Mouse (Mus musculus): ENCODE measurements at regions not wholly inside any gene's neighbourhood (a gene's known extent, or its start where the extent isn't known, plus 50 kb on each side); places are given as distances from the start of the nearest gene placed in this dataset.

GRCm38 (mm10) chr16:30835678-30836077 is 236.2 kb downstream of the Fam43a start:
- no peak for DNase-seq
- intact Hi-C loops (cut with DNase I), result no loop called here

- no peak for DNase-seq
- intact Hi-C loops (cut with DNase I), result no loop called here
Measured at GRCm38 (mm10) chr16:30842831-30843230, 238.4 kb downstream of the Xxylt1 start.

- intact Hi-C loops (cut with DNase I), result no loop called here
- no peak for DNase-seq
Measured at GRCm38 (mm10) chr16:30852595-30852994, 228.6 kb downstream of the Xxylt1 start.

- intact Hi-C loops (cut with DNase I), result no loop called here
- no peak for DNase-seq
Measured at GRCm38 (mm10) chr16:30854716-30855115, 226.5 kb downstream of the Xxylt1 start.

GRCm38 (mm10) chr16:30857656-30858055 is 223.6 kb downstream of the Xxylt1 start:
- intact Hi-C loops (cut with DNase I), result no loop called here
- no peak for DNase-seq

- intact Hi-C loops (cut with DNase I), result loop anchor here (5.0 kb wide), 1 partner anchor 37 kb away; no protein-coding TSS in a partner anchor
- DNase-seq, result no peak
Measured at GRCm38 (mm10) chr16:30869136-30869909, 211.9 kb downstream of the Xxylt1 start.

GRCm38 (mm10) chr16:30870110-30870509 is 211.1 kb downstream of the Xxylt1 start:
- DNase-seq, result peak; percentile 75 to 80
- intact Hi-C loops (cut with DNase I), result loop anchor here (2.0 to 5.0 kb wide), 6 partner anchors 69 to 271 kb away; partner anchors contain the start of gene Fam43a

- intact Hi-C loops (cut with DNase I), result loop anchor here (2.0 to 5.0 kb wide), 6 partner anchors 68 to 272 kb away; partner anchors contain the start of gene Fam43a
- DNase-seq, result no peak
Measured at GRCm38 (mm10) chr16:30870676-30871075, 210.6 kb downstream of the Xxylt1 start.

- no peak for DNase-seq
- intact Hi-C loops (cut with DNase I), result loop anchor here (5.0 kb wide), 1 partner anchor 75 kb away; no protein-coding TSS in a partner anchor
Measured at GRCm38 (mm10) chr16:30872147-30872546, 209.1 kb downstream of the Xxylt1 start.

GRCm38 (mm10) chr16:30873493-30874211 is 207.6 kb downstream of the Xxylt1 start:
- peak; percentile 34 to 44 for DNase-seq
- intact Hi-C loops (cut with DNase I), result loop anchor here (5.0 kb wide), 1 partner anchor 76 kb away; no protein-coding TSS in a partner anchor

- DNase-seq, result no peak
- intact Hi-C loops (cut with DNase I), result no loop called here
Measured at GRCm38 (mm10) chr16:30875235-30875829, 205.9 kb downstream of the Xxylt1 start.

GRCm38 (mm10) chr16:30878821-30879220 is 202.4 kb downstream of the Xxylt1 start:
- DNase-seq, result no peak
- intact Hi-C loops (cut with DNase I), result no loop called here

- no peak for DNase-seq
- intact Hi-C loops (cut with DNase I), result no loop called here
Measured at GRCm38 (mm10) chr16:30879878-30880277, 201.4 kb downstream of the Xxylt1 start.

- intact Hi-C loops (cut with DNase I), result no loop called here
Measured at GRCm38 (mm10) chr16:30880682-30881081, 200.6 kb downstream of the Xxylt1 start.

GRCm38 (mm10) chr16:30881186-30881585 is 200.0 kb downstream of the Xxylt1 start:
- intact Hi-C loops (cut with DNase I), result no loop called here

More at GRCm38 (mm10) chr16:30880682-30881081, 200.6 kb downstream of the Xxylt1 start:
- DNase-seq, result no peak

GRCm38 (mm10) chr16:30883490-30884188 is 197.6 kb downstream of the Xxylt1 start:
- DNase-seq, result no peak
- intact Hi-C loops (cut with DNase I), result no loop called here

More at GRCm38 (mm10) chr16:30881186-30881585, 200.0 kb downstream of the Xxylt1 start:
- no peak for DNase-seq

- intact Hi-C loops (cut with DNase I), result no loop called here
- DNase-seq, result no peak
Measured at GRCm38 (mm10) chr16:30884189-30884551, 197.1 kb downstream of the Xxylt1 start.

- intact Hi-C loops (cut with DNase I), result no loop called here
- no peak for DNase-seq
Measured at GRCm38 (mm10) chr16:30886982-30887381, 194.2 kb downstream of the Xxylt1 start.

GRCm38 (mm10) chr16:30887536-30887935 is 193.7 kb downstream of the Xxylt1 start:
- DNase-seq, result no peak
- intact Hi-C loops (cut with DNase I), result no loop called here

- intact Hi-C loops (cut with DNase I), result no loop called here
- no peak for DNase-seq
Measured at GRCm38 (mm10) chr16:30888556-30889323, 192.5 kb downstream of the Xxylt1 start.

All from heart, postnatal 14 days (tissue).